Mouse (Mus musculus): ENCODE measurements around the gene Cnnm4. TPM values are rescaled to one million over a fixed set of nuclear protein-coding genes. Genes with fewer than 3 reads are reported as not detected.

Gene Cnnm4
- polyA plus RNA-seq, 1 experiment from 2014 or later = 9.2 TPM

Small RNA genes within 50 kb of the gene (microRNA-seq; reads per million reads assigned to microRNA genes)
- gene Gm47280 = not detected

Other genes starting within 250 kb of the Cnnm4 start
- 59.8 and 65.4 TPM in 2 replicates for gene Uggt1, start 226.9 kb upstream of the Cnnm4 start, polyA plus RNA-seq (2014; fragmentation: Nextera tagmentation; extraction: Ambion mirVana)
- 1.5 and 1.7 TPM in 2 replicates for gene Neurl3, start 196.9 kb upstream of the Cnnm4 start, polyA plus RNA-seq (2014; fragmentation: Nextera tagmentation; extraction: Ambion mirVana)
- 4.3 and 5.8 TPM in 2 replicates for gene Arid5a, start 163.9 kb upstream of the Cnnm4 start, polyA plus RNA-seq (2014; fragmentation: Nextera tagmentation; extraction: Ambion mirVana)
- 34.2 and 36.3 TPM in 2 replicates for gene Kansl3, start 102.4 kb upstream of the Cnnm4 start, polyA plus RNA-seq (2014; fragmentation: Nextera tagmentation; extraction: Ambion mirVana)
- 1.5 and 1.8 TPM in 2 replicates for gene Fer1l5, start 99.3 kb upstream of the Cnnm4 start, polyA plus RNA-seq (2014; fragmentation: Nextera tagmentation; extraction: Ambion mirVana)
- 41.8 and 41.9 TPM in 2 replicates for gene Lman2l, start 26.3 kb upstream of the Cnnm4 start, polyA plus RNA-seq (2014; fragmentation: Nextera tagmentation; extraction: Ambion mirVana)
- 6.1 and 6.8 TPM in 2 replicates for gene Cnnm3, start 40.2 kb downstream of the Cnnm4 start, polyA plus RNA-seq (2014; fragmentation: Nextera tagmentation; extraction: Ambion mirVana)
- 6.9 and 10.6 TPM in 2 replicates for gene Ankrd23, start 65.3 kb downstream of the Cnnm4 start, polyA plus RNA-seq (2014; fragmentation: Nextera tagmentation; extraction: Ambion mirVana)
- gene Gm42417, start 67.8 kb downstream of the Cnnm4 start, polyA plus RNA-seq (2014; fragmentation: Nextera tagmentation; extraction: Ambion mirVana) = 0.23 and 1.1 TPM in 2 replicates
- 23.9 and 26.9 TPM in 2 replicates for gene Ankrd39, start 75.8 kb downstream of the Cnnm4 start, polyA plus RNA-seq (2014; fragmentation: Nextera tagmentation; extraction: Ambion mirVana)
- 3.1 and 3.8 TPM in 2 replicates for gene Sema4c, start 86.7 kb downstream of the Cnnm4 start, polyA plus RNA-seq (2014; fragmentation: Nextera tagmentation; extraction: Ambion mirVana)
- not detected in 2 replicates for gene Fam178b, start 211.6 kb downstream of the Cnnm4 start, polyA plus RNA-seq (2014; fragmentation: Nextera tagmentation; extraction: Ambion mirVana)
- gene Cox5b, start 219.8 kb downstream of the Cnnm4 start, polyA plus RNA-seq (2014; fragmentation: Nextera tagmentation; extraction: Ambion mirVana) = 772 and 811 TPM in 2 replicates
- 0.48 and 0.54 TPM in 2 replicates for gene 4933424G06Rik, start 238.5 kb downstream of the Cnnm4 start, polyA plus RNA-seq (2014; fragmentation: Nextera tagmentation; extraction: Ambion mirVana)
- 95.0 and 97.4 TPM in 2 replicates for gene Actr1b, start 242.8 kb downstream of the Cnnm4 start, polyA plus RNA-seq (2014; fragmentation: Nextera tagmentation; extraction: Ambion mirVana)

Data from hindbrain, embryonic 14.5 days (tissue).